Mouse (Mus musculus) intestine, postnatal 0 days (tissue): ENCODE measurements around the gene Spata1. TPM values are rescaled to one million over a fixed set of nuclear protein-coding genes. Genes with fewer than 3 reads are reported as not detected.

ENCODE experiments used
- ATAC-seq: fragments of 200-750 bp; cut with Nextera tagmentation; 2 replicates; pipeline ENCODE4 v1.8.0; 2017; ENCODE audit warnings: mild to moderate bottlenecking, moderate TSS enrichment, moderate library complexity
- H3K27ac ChIP-seq: fragments of 300-500 bp; sonication (generic); 2 replicates; pipeline ENCODE4 v1.5.1; 2014; ENCODE audit warnings: mild to moderate bottlenecking, low read depth, low read length, moderate library complexity
- H3K27me3 ChIP-seq: fragments of 300-500 bp; sonication (generic); replicated peaks from 2 replicates; pipeline ENCODE4 v1.6.1; 2014; ENCODE audit warnings: low read length, mixed read lengths; ENCODE audit not compliant: control insufficient read depth, insufficient read depth
- H3K36me3 ChIP-seq: fragments of 300-500 bp; sonication (generic); 2 replicates; pipeline ENCODE4 v1.6.1; 2014; ENCODE audit warnings: mild to moderate bottlenecking, moderate library complexity; ENCODE audit not compliant: control insufficient read depth, insufficient read depth
- H3K4me1 ChIP-seq: fragments of 300-500 bp; sonication (generic); replicated peaks from 2 replicates; pipeline ENCODE4 v1.6.1; 2014; ENCODE audit warnings: antibody characterized with exemption, low read length, mixed read lengths; ENCODE audit not compliant: control insufficient read depth, insufficient read depth
- H3K4me2 ChIP-seq: fragments of 300-500 bp; sonication (generic); replicated peaks from 2 replicates; pipeline ENCODE4 v1.6.1; 2014; ENCODE audit warnings: low read depth, mild to moderate bottlenecking, moderate library complexity
- H3K4me3 ChIP-seq: fragments of 300-500 bp; sonication (generic); 2 replicates; pipeline ENCODE4 v1.5.1; 2014; ENCODE audit warnings: low read depth, low read length
- H3K9ac ChIP-seq: fragments of 300-500 bp; sonication (generic); 2 replicates; pipeline ENCODE4 v1.6.1; 2014; ENCODE audit warnings: mild to moderate bottlenecking, low read depth, low read length
- H3K9me3 ChIP-seq: fragments of 300-500 bp; sonication (generic); 2 replicates; pipeline ENCODE4 v1.6.1; 2016; ENCODE audit warnings: mixed run types; ENCODE audit not compliant: control insufficient read depth
- CTCF ChIP-seq: sonication (generic); IDR thresholded peaks from 2 replicates; pipeline ENCODE4 v1.5.1; 2016; ENCODE audit warnings: low read depth, mild to moderate bottlenecking, control low read depth, antibody characterized with exemption, moderate library complexity
- WGBS: fragments of 180-500 bp; shearing (Covaris S2); extraction: QIAGEN DNeasy Blood & Tissue Kit; methylation state at CpG from one replicate; pipeline ENCODE4 v1.1.7; 2014; 5-methylcytosine and 5-hydroxymethylcytosine counted together
- polyA plus RNA-seq: library from polyadenylated mRNA; unstranded; fragments of >200 nt; fragmentation: Nextera tagmentation; extraction: Ambion mirVana; gene quantifications from 2 replicates; pipeline ENCODE4 v1.2.1, GENCODE M21; 2015

Spata1 gene
- polyA plus RNA-seq = 1.3 and 1.9 TPM in 2 replicates

- WGBS = under 1% methylated on average over 40 of the region's 88 CpGs
- TF ChIP-seq CTCF = no peak; the same call in 1 of the 2 replicates
- Histone ChIP-seq H3K27me3 (no peaks in the 10 kb centered on the region), H3K4me3 (peak within 1 kb of the TSS; percentile 92), H3K27ac (peak within 1 kb of the TSS; percentile 99), H3K9me3 (no peaks in the 10 kb centered on the region), H3K4me1 (no peaks in the 10 kb centered on the region), H3K9ac (peak within 1 kb of the TSS; percentile 97), H3K4me2 (peak within 1 kb of the TSS; percentile 72), H3K36me3 (peaks cover 10% of the 10 kb centered on the region)
- ATAC-seq = peak; percentile 96
These were observed at the start of gene Spata1, which contains the start of gene Gng5 for GRCm38 (mm10) chr3:146499431-146500002. Gene Spata1, minus strand, starts transcription at chr3:146499753. Gene Gng5, plus strand, starts transcription at chr3:146499807.

DNA sequence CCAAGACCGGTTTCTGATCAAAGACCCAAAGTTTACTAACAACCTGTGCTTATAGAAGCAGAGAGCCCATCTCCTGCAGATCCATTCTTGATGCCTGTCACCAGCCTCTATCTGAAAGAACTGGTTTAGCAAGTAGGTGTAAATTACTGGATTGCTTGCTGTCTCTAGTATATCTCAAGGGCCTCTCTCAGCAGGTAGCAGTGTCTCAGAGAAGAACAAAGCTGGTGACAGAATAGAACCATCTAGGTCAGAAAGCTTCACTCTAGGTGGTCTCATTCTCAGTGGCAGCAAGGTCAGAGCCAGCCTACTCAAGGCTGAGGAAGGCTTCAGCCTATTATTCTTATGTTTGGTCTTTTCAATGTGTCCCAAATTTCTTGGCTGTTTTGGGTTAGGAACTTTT is 44.1 kb upstream of the Spata1 start:
- Histone ChIP-seq H3K9me3 (no peaks in the 10 kb centered on the region), H3K27ac (no peak overlapping the region), H3K4me1 (no peaks in the 10 kb centered on the region), H3K9ac (no peak overlapping the region), H3K36me3 (no peaks in the 10 kb centered on the region), H3K4me2 (no peak overlapping the region), H3K27me3 (no peaks in the 10 kb centered on the region), H3K4me3 (no peak overlapping the region)
- WGBS = 16% methylated on average over 1 of the region's 1 CpGs
- ATAC-seq = no peak
- no peak for TF ChIP-seq CTCF

DNA sequence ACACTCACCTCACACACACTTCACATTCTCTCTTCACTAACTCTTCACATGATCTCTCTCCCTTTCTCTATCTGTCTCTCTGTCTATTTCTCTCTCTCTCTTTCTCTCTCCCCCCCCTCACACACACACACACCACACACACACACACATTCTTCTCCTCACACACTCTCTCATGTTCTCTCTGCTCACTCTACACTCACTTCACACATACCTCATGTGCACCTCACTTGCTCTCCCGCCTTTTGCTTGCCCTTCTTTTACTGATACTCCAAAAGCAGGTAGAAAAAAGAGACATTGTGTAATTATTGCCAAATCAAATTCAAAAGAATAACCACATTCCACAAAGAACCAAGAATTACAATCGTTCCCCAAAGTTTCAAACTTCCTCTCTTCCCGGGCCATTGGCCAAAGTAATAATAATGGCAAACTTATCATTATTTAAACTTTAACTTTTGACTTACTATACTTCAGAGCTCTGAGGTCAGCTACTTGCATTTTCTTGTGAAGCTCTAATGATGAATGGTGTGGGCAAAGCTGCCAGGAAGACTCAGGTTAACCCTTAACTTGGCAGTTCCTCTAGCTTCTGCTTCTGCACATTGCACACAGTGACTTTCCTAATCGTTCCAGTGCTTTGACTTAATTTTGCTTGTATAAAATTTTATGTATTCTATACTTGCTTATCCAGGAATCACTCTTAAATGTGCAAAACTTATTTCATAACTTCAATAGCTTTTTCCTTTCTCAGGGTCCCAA is 41.1 kb upstream of the Spata1 start:
- Histone ChIP-seq H3K4me1 (no peaks in the 10 kb centered on the region), H3K27ac (no peak overlapping the region), H3K4me2 (no peak overlapping the region), H3K9ac (no peak overlapping the region), H3K27me3 (no peaks in the 10 kb centered on the region), H3K36me3 (no peaks in the 10 kb centered on the region), H3K4me3 (no peak overlapping the region), H3K9me3 (no peaks in the 10 kb centered on the region)
- no peak for TF ChIP-seq CTCF
- WGBS = 47% methylated on average over 4 of the region's 4 CpGs
- ATAC-seq = no peak

GRCm38 (mm10) chr3:146534986-146535385 is 35.4 kb upstream of the Spata1 start:
- no peak overlapping the region for H3K27ac ChIP-seq
- no peak overlapping the region for H3K4me3 ChIP-seq
- no peak for ATAC-seq
- no peaks in the 10 kb centered on the region for H3K4me1 ChIP-seq
- no peak overlapping the region for H3K9ac ChIP-seq
- no peaks in the 10 kb centered on the region for H3K36me3 ChIP-seq
- no peak overlapping the region for H3K4me2 ChIP-seq
- 70% methylated on average over 6 of the region's 6 CpGs for WGBS
- no peaks in the 10 kb centered on the region for H3K9me3 ChIP-seq
- no peaks in the 10 kb centered on the region for H3K27me3 ChIP-seq
- no peak for TF ChIP-seq CTCF

- TF ChIP-seq CTCF = no peak
- H3K4me1 ChIP-seq = no peaks in the 10 kb centered on the region
- ATAC-seq = no peak
- no peak overlapping the region for H3K27ac ChIP-seq
- H3K36me3 ChIP-seq = no peaks in the 10 kb centered on the region
- no peak overlapping the region for H3K4me2 ChIP-seq
- H3K4me3 ChIP-seq = no peak overlapping the region
- no peak overlapping the region for H3K9ac ChIP-seq
- WGBS = 43% methylated on average over 2 of the region's 2 CpGs
- no peaks in the 10 kb centered on the region for H3K27me3 ChIP-seq
- no peaks in the 10 kb centered on the region for H3K9me3 ChIP-seq
These were observed 28.8 kb upstream of the Spata1 start for GRCm38 (mm10) chr3:146528335-146528734.

GRCm38 (mm10) chr3:146521652-146522020 is 22.1 kb upstream of the Spata1 start:
- ATAC-seq = no peak; the same call in 1 of the 2 replicates
- no peaks in the 10 kb centered on the region for H3K4me1 ChIP-seq
- peak overlapping the region; percentile 97 for H3K27ac ChIP-seq
- WGBS = 8% methylated on average over 8 of the region's 8 CpGs
- H3K36me3 ChIP-seq = peaks cover 18% of the 10 kb centered on the region
- TF ChIP-seq CTCF = no peak
- H3K4me2 ChIP-seq = peak overlapping the region; percentile 70
- H3K27me3 ChIP-seq = no peaks in the 10 kb centered on the region
- H3K4me3 ChIP-seq = peak overlapping the region; percentile 79
- H3K9me3 ChIP-seq = no peaks in the 10 kb centered on the region
- H3K9ac ChIP-seq = no peak overlapping the region
